Mouse (Mus musculus) erythroblast, embryonic 14.5 days (primary cell): Measurements from ENCODE around the gene Sox14. TPM values are rescaled to one million over a fixed set of nuclear protein-coding genes. Genes with fewer than 3 reads are reported as not detected.

Experiments
- H3K27me3 ChIP-seq: 2 replicates; pipeline ENCODE4 v1.6.1; 2012; ENCODE audit warnings: inconsistent platforms; ENCODE audit not compliant: control insufficient read depth
- H3K36me3 ChIP-seq: 2 replicates; pipeline ENCODE4 v1.6.1; 2012; ENCODE audit warnings: mild to moderate bottlenecking, inconsistent platforms; ENCODE audit not compliant: control insufficient read depth
- H3K4me1 ChIP-seq: 2 replicates; pipeline ENCODE4 v1.6.1; 2012; ENCODE audit warnings: inconsistent platforms; ENCODE audit not compliant: control insufficient read depth
- H3K4me3 ChIP-seq: replicated peaks from 2 replicates; pipeline ENCODE3; 2012; ENCODE audit warnings: moderate library complexity, mild to moderate bottlenecking, inconsistent platforms
- H3K9me3 ChIP-seq: 2 replicates; pipeline ENCODE4 v1.6.1; 2012; ENCODE audit warnings: low read length, inconsistent platforms, mixed read lengths; ENCODE audit not compliant: control insufficient read depth
- GATA1 ChIP-seq: IDR thresholded peaks from 2 replicates; pipeline ENCODE4 v1.6.1; 2012; ENCODE audit warnings: low read length, inconsistent platforms, mixed read lengths
- TAL1 ChIP-seq: IDR thresholded peaks from 3 replicates; pipeline ENCODE4 v1.6.1; 2012; ENCODE audit warnings: low read length, inconsistent platforms, mixed read lengths
- polyA plus RNA-seq: library from polyadenylated mRNA; stranded (reverse); fragments of >175 nt; gene quantifications from 2 replicates; pipeline ENCODE4 v1.2.3, GENCODE M21; 2012

Gene Sox14
- polyA plus RNA-seq, 1 experiment, result not detected

DNA sequence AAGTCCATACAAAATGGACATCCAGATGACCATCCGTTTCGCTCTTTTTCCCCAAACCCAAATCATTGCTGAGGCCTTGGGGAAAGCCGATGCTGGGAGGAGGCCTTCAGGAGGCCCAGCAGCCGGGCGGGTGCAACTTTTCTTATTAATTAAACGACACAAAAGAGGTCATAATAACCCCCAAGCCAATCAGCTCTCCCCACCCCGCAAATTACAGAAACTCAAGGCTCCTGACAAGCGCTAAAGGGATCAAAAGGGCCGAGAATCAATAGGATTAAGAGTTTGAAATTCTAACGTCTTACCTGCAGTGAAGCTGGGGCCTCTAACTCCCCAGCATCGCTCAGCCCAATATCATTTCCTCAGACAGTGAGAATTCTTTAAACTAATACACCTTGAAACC lies 22.6 kb downstream of the Sox14 start:
- TF ChIP-seq GATA1 (no peak), TAL1 (no peak)
- no peak overlapping the region for H3K4me3 ChIP-seq
- H3K4me1 ChIP-seq, result no peaks in the 10 kb centered on the region
- no peaks in the 10 kb centered on the region for H3K27me3 ChIP-seq
- H3K9me3 ChIP-seq, result no peaks in the 10 kb centered on the region
- H3K36me3 ChIP-seq, result no peaks in the 10 kb centered on the region

DNA sequence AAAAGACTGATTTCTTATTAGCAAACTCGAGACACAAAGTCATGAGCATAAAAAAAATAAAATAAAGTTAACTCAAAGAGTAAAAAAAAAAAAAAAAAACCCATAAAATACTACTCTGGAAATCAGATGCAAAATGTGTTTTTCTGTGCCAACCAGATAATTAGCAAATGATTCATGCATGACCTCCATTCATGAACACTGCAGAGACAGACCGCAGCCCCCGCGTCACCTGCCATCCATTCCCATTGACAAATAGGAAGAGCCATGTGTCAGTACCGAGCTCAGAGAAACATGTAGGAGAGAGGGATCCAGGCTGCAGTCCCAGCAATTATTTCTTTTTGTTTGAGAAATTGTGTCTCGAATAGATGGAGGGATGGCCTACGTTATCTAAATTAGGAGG lies 25.6 kb downstream of the Sox14 start:
- TF ChIP-seq TAL1 (no peak), GATA1 (no peak)
- Histone ChIP-seq H3K4me3 (no peak overlapping the region), H3K4me1 (no peaks in the 10 kb centered on the region), H3K36me3 (no peaks in the 10 kb centered on the region), H3K27me3 (no peaks in the 10 kb centered on the region), H3K9me3 (no peaks in the 10 kb centered on the region)

- Histone ChIP-seq H3K4me1 (no peaks in the 10 kb centered on the region), H3K27me3 (no peaks in the 10 kb centered on the region), H3K36me3 (no peaks in the 10 kb centered on the region), H3K4me3 (no peak overlapping the region), H3K9me3 (no peaks in the 10 kb centered on the region)
- TF ChIP-seq TAL1, result no peak
- TF ChIP-seq GATA1, result no peak
Observed at GRCm38 (mm10) chr9:99848327-99848726, 27.6 kb downstream of the Sox14 start.

DNA sequence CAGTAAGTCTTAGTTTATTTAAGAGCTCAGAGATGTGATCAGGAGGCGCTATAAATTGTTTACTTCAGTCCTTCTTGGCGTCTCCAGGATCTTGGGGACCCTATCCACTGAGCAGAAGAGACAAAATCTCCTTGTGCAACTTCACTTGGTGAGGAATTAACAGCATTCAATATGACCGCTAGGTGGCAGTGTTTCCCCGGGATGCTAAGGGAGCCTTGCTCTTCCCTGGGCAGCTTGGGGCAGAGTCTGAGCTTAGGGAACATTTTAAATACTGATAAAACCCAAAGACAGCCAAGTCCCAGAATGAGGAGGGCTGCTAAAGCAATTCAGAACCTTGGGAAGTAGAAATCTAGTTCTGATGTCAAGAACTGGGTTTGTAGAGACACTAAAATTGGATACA lies 29.1 kb downstream of the Sox14 start:
- no peaks in the 10 kb centered on the region for H3K27me3 ChIP-seq
- no peaks in the 10 kb centered on the region for H3K4me1 ChIP-seq
- H3K4me3 ChIP-seq, result no peak overlapping the region
- H3K36me3 ChIP-seq, result no peaks in the 10 kb centered on the region
- TF ChIP-seq GATA1 (no peak), TAL1 (no peak)
- no peaks in the 10 kb centered on the region for H3K9me3 ChIP-seq

- H3K27me3 ChIP-seq, result no peaks in the 10 kb centered on the region
- no peak for TF ChIP-seq TAL1
- no peak for TF ChIP-seq GATA1
- no peaks in the 10 kb centered on the region for H3K36me3 ChIP-seq
- no peaks in the 10 kb centered on the region for H3K4me1 ChIP-seq
- peaks cover 3% of the 10 kb centered on the region; the same call in 1 of the 2 replicates for H3K9me3 ChIP-seq
- no peak overlapping the region for H3K4me3 ChIP-seq
Observed at GRCm38 (mm10) chr9:99839367-99839766, 36.6 kb downstream of the Sox14 start.

DNA sequence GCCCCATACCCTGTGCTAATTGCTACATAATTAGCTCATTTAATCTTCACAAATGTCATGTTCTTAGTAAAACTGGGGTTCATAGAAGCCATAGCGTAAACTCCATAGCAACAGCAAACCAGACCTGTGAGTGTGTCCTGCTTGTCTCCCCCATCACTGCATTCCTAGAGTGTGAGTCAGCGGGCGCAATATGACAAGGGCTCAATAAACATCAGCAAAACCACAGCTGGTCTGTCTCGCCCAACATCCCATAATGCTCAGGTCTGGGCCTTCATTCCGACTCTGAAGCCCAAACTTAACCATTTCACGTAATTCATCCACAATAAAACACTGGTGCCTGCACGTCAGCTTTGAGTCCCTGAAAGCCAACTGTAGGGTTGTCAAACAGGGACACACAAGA lies 37.1 kb downstream of the Sox14 start:
- Histone ChIP-seq H3K9me3 (peaks cover 3% of the 10 kb centered on the region; the same call in 1 of the 2 replicates), H3K4me3 (no peak overlapping the region), H3K27me3 (no peaks in the 10 kb centered on the region), H3K36me3 (no peaks in the 10 kb centered on the region), H3K4me1 (no peaks in the 10 kb centered on the region)
- TF ChIP-seq GATA1 (no peak), TAL1 (no peak)

DNA sequence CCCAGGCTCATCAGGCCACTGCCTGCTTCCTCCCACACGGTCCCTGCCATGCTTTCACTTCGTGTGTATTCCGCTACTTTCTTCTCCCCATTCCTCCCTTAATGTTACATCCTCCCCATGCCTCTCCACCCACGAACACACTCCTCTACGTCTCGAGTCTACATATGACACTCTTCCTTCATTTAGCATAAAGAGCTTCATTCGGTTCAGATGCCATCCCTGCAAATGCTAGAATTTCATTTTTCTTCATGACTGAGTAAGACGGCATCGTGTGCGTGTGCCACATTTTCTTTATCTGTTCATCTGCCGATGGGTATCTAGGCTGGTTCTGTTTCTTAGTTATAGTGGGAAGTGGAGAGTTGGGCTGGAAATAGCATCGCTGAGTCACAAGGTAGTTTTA lies 39.3 kb downstream of the Sox14 start:
- H3K27me3 ChIP-seq, result no peaks in the 10 kb centered on the region
- TF ChIP-seq GATA1, result no peak
- TF ChIP-seq TAL1, result no peak
- no peak overlapping the region for H3K4me3 ChIP-seq
- no peaks in the 10 kb centered on the region for H3K4me1 ChIP-seq
- H3K9me3 ChIP-seq, result peaks cover 3% of the 10 kb centered on the region; the same call in 1 of the 2 replicates
- H3K36me3 ChIP-seq, result no peaks in the 10 kb centered on the region

- Histone ChIP-seq H3K4me1 (no peaks in the 10 kb centered on the region), H3K27me3 (no peaks in the 10 kb centered on the region), H3K4me3 (no peak overlapping the region), H3K36me3 (no peaks in the 10 kb centered on the region), H3K9me3 (peaks cover 3% of the 10 kb centered on the region; the same call in 1 of the 2 replicates)
- TF ChIP-seq TAL1 (no peak), GATA1 (no peak)
Observed at GRCm38 (mm10) chr9:99835624-99836430, 40.1 kb downstream of the Sox14 start.

Other genes with a start within 250 kb of the Sox14 start
- 0.02 TPM in 1 of 2 replicates, not detected in the other for gene Dzip1l, start 246.7 kb downstream of the Sox14 start, polyA plus RNA-seq
- not detected in 2 replicates for gene Cldn18, start 158.9 kb downstream of the Sox14 start, polyA plus RNA-seq